Mouse (Mus musculus) cerebellum, adult 11-12 months (tissue): ENCODE measurements around the gene Cdkl3.

Experiments
- DNase-seq: peaks from one replicate; pipeline ENCODE4 v3.0.0; 2022

Cdkl3 gene

GRCm38 (mm10) chr11:52127169-52127568, 123.1 kb downstream of the Cdkl3 start:
- no peak for DNase-seq

GRCm38 (mm10) chr11:52127760-52128159, 123.7 kb downstream of the Cdkl3 start:
- no peak for DNase-seq

GRCm38 (mm10) chr11:52128316-52129061, 124.5 kb downstream of the Cdkl3 start:
- no peak for DNase-seq

GRCm38 (mm10) chr11:52129171-52129570, 125.2 kb downstream of the Cdkl3 start:
- no peak for DNase-seq

GRCm38 (mm10) chr11:52129621-52130450, 125.8 kb downstream of the Cdkl3 start:
- DNase-seq: no peak

- DNase-seq: no peak
Measured at GRCm38 (mm10) chr11:52130451-52131068, 126.5 kb downstream of the Cdkl3 start.
